Mouse (Mus musculus): ENCODE measurements around the gene Slc9b2.

- peak; percentile 32; the same call in 1 of the 2 replicates for TF ChIP-seq CTCF (IDR thresholded peaks at IDR 0.05; ENCODE audit: borderline replicate concordance, insufficient read depth, low read length)
- no peak for TF ChIP-seq POLR2A (IDR thresholded peaks at IDR 0.05; ENCODE audit: low read depth, low read length)
Observed at GRCm38 (mm10) chr3:135327601-135328000, 20.1 kb downstream of the Slc9b2 start.

Measured in embryonic fibroblast, embryonic 13.5 days (primary cell).